Mouse (Mus musculus) megakaryocyte, embryonic 14.5 days (primary cell): ENCODE data around the gene S100a4.

Experiments
- FLI1 ChIP-seq: IDR thresholded peaks from 2 replicates; pipeline ENCODE4 v1.6.1; 2012; ENCODE audit warnings: low read length, inconsistent platforms, mixed read lengths
- GATA1 ChIP-seq: IDR thresholded peaks from 3 replicates; pipeline ENCODE4 v1.6.1; 2012; ENCODE audit warnings: mixed read lengths, low read length, inconsistent platforms, borderline replicate concordance

- no peak for TF ChIP-seq FLI1
- TF ChIP-seq GATA1, result no peak
These were observed 4.7 kb downstream of the S100a4 start, which contains the start of gene S100a5 for GRCm38 (mm10) chr3:90608223-90608622.
